Mouse (Mus musculus): Measurements from ENCODE around the gene Atf6b.

GRCm38 (mm10) chr17:34639461-34640255, 7.3 kb upstream of the Atf6b start:
- TF ChIP-seq CTCF (IDR thresholded peaks at IDR 0.05) (no peak), EP300 (IDR thresholded peaks at IDR 0.05) (no peak)
